In the genomic region with DNA sequence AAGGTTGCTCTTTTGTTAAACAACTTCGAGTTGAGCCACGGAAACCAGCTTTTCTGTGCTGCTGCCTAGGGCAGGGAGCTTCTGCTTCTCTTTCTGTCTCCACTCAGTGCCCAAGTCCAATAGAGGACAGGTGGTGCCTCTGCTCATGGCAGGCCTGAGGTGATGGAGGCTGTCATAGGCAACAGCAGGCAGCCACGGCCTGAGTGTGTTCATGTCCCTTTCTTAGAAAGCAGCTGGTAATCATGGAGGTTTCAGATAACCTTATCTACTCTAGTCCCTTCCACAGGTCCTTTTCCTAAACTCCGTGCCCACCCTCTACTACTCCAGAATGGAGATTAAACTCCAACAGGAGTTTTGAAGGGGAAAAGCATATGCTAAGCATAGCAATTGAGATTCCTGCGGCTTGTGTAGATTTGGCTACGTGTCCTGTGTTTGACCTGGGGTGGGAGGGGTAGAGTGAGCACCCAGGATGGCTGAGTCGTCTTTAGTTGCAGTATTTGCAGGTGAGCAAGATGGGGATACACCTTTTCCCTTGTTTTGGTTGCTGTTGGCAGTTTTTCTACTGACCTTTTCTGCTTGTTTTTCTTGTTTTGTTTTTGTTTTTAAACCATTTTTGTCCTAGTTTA, we compare ENCODE assay signal across 14 mouse cellular contexts. TPM values are rescaled to one million over a fixed set of nuclear protein-coding genes. Genes with fewer than 3 reads are reported as not detected.
DNase-seq lines count a peak whose midpoint lies in the region; ATAC-seq and TF ChIP-seq lines count a peak whose summit lies in the region.
"Had no signal": no experiment of that assay in that cellular context is flagged by ENCODE, and none has a peak within 500 bp of the region (broad histone marks: within the 10 kb centered on the region; RNA-seq: fewer than 3 reads in every experiment).

No protein-coding gene starts in this region.

- peak overlapping the region; percentile 25; the same call in 1 of the 2 replicates for H3K27ac ChIP-seq in heart, embryonic 10.5 days
- H3K27ac ChIP-seq in heart, adult 2 months, result no peak overlapping the region
- H3K27ac ChIP-seq in lung, embryonic 14.5 days (ENCODE audit: low read depth), result no peak overlapping the region
- 0 out of 2 replicates have a peak overlapping the region, but pooled peaks have one; percentile 34 for H3K27ac ChIP-seq in liver, postnatal 0 days (ENCODE audit: low read depth)
- H3K27ac ChIP-seq: hindbrain, embryonic 13.5 days had no signal

- H3K4me3 ChIP-seq in heart, embryonic 10.5 days, result peak overlapping the region; percentile 22; the same call in 1 of the 2 replicates
- no peak overlapping the region for H3K4me3 ChIP-seq in heart, adult 2 months
- no peak overlapping the region for H3K4me3 ChIP-seq in lung, embryonic 14.5 days (ENCODE audit: low read depth, low read length)
- no peak overlapping the region for H3K4me3 ChIP-seq in lung, adult 2 months (replicated peaks; ENCODE audit: extremely low read depth, low read depth, low read length)
- no peak overlapping the region for H3K4me3 ChIP-seq in liver, postnatal 0 days (ENCODE audit: low read depth, low read length)
- H3K4me3 ChIP-seq: hindbrain, embryonic 13.5 days; myocyte had no signal

- no peak overlapping the region for H3K9ac ChIP-seq in heart, adult 2 months (ENCODE audit: low read depth, low read length)
- no peak overlapping the region for H3K9ac ChIP-seq in lung, embryonic 14.5 days
- H3K9ac ChIP-seq in liver, postnatal 0 days (replicated peaks), result no peak overlapping the region
- H3K9ac ChIP-seq: hindbrain, embryonic 13.5 days had no signal

- no peaks in the 10 kb centered on the region for H3K9me3 ChIP-seq in heart, embryonic 10.5 days
- no peaks in the 10 kb centered on the region for H3K9me3 ChIP-seq in lung, embryonic 14.5 days (ENCODE audit: low read depth, low read length)
- no peaks in the 10 kb centered on the region for H3K9me3 ChIP-seq in liver, postnatal 0 days (ENCODE audit: low read length)
- H3K9me3 ChIP-seq: hindbrain, embryonic 13.5 days had no signal

- ATAC-seq in lung, embryonic 14.5 days (ENCODE audit: insufficient read depth), result peak; percentile 47; the same call in 1 of the 2 replicates
- ATAC-seq in liver, postnatal 0 days, result peak; percentile 77
- no peak for ATAC-seq in CD4-positive, CD25-positive, alpha-beta regulatory T cell, adult 4 months

- H3K4me2 ChIP-seq in lung, embryonic 14.5 days, result no peak overlapping the region
- peak overlapping the region; percentile 53 for H3K4me2 ChIP-seq in liver, postnatal 0 days (ENCODE audit: low read depth, low read length)
- H3K4me2 ChIP-seq: hindbrain, embryonic 13.5 days had no signal

- intact Hi-C loops in heart, adult 2 months (cut with DNase I), result loop anchor here (5.0 kb wide), 1 partner anchor 429 kb away; no protein-coding TSS in a partner anchor

- H3K27me3 ChIP-seq in heart, embryonic 10.5 days (ENCODE audit: insufficient read depth, poor library complexity, severe bottlenecking), result no peaks in the 10 kb centered on the region
- no peaks in the 10 kb centered on the region for H3K27me3 ChIP-seq in heart, adult 2 months (ENCODE audit: control insufficient read depth, insufficient read depth, low read length)
- H3K27me3 ChIP-seq in lung, embryonic 14.5 days (ENCODE audit: insufficient read depth, low read length), result no peaks in the 10 kb centered on the region
- H3K27me3 ChIP-seq in liver, postnatal 0 days (ENCODE audit: insufficient read depth, low read length), result no peaks in the 10 kb centered on the region
- H3K27me3 ChIP-seq: hindbrain, embryonic 13.5 days had no signal

- H3K36me3 ChIP-seq in heart, embryonic 10.5 days, result no peaks in the 10 kb centered on the region
- H3K36me3 ChIP-seq in heart, adult 2 months (ENCODE audit: control insufficient read depth, insufficient read depth, low read length), result peaks cover 7% of the 10 kb centered on the region
- no peaks in the 10 kb centered on the region for H3K36me3 ChIP-seq in lung, embryonic 14.5 days (ENCODE audit: insufficient read depth)
- H3K36me3 ChIP-seq in liver, postnatal 0 days (replicated peaks; ENCODE audit: insufficient read depth, low read length), result no peaks in the 10 kb centered on the region; the same call in 1 of the 2 replicates
- H3K36me3 ChIP-seq: hindbrain, embryonic 13.5 days had no signal

- H3K79me2 ChIP-seq in heart, adult 2 months (replicated peaks; ENCODE audit: control insufficient read depth, insufficient read depth, low read length), result peaks cover 3% of the 10 kb centered on the region

- TF ChIP-seq POLR2A in heart, adult 2 months (IDR thresholded peaks at IDR 0.05; ENCODE audit: insufficient read depth, low read depth, low read length), result no peak
- TF ChIP-seq POLR2A in lung, adult 2 months (IDR thresholded peaks at IDR 0.05; ENCODE audit: borderline replicate concordance, extremely low read depth, low read depth, low read length), result no peak

- no peak for TF ChIP-seq CTCF in heart, adult 2 months (IDR thresholded peaks at IDR 0.05)
- no peak for TF ChIP-seq CTCF in lung, embryonic 14.5 days (IDR thresholded peaks at IDR 0.05; ENCODE audit: low read depth)
- TF ChIP-seq CTCF in lung, adult 2 months (IDR thresholded peaks at IDR 0.05; ENCODE audit: insufficient read depth, low read length), result no peak
- TF ChIP-seq CTCF in liver, postnatal 0 days (IDR thresholded peaks at IDR 0.05; ENCODE audit: low read depth), result no peak

- no peak for DNase-seq in heart, embryonic 10.5 days (ENCODE audit: low spot score)
- DNase-seq in heart, adult 2 months, result no peak
- DNase-seq in lung, embryonic 14.5 days, result no peak
- DNase-seq in lung, adult 2 months, result no peak
- peak; percentile 40 for DNase-seq in c-Kit-negative CD71-positive TER-119-positive erythroid progenitor cells, embryonic 14.5 days (ENCODE audit: low read depth, low spot score)
- DNase-seq in liver, postnatal 0 days, result no peak
- no peak for DNase-seq in frontal cortex, postnatal 10 days (ENCODE audit: low spot score in 2 of 2)
- DNase-seq: adrenal gland, adult 2 months; embryo, embryonic 11 days; kidney, adult 8-10 months; lung, postnatal 4 days had no signal

- TF ChIP-seq EP300 in heart, adult 2 months (IDR thresholded peaks at IDR 0.05; ENCODE audit: insufficient read depth, low read depth, low read length), result no peak
- no peak for TF ChIP-seq EP300 in liver, postnatal 0 days (IDR thresholded peaks at IDR 0.05; ENCODE audit: low read depth)

- peaks cover 44% of the 10 kb centered on the region for H3K4me1 ChIP-seq in heart, embryonic 10.5 days
- peaks cover 6% of the 10 kb centered on the region for H3K4me1 ChIP-seq in heart, adult 2 months (ENCODE audit: control insufficient read depth, insufficient read depth, low read length)
- H3K4me1 ChIP-seq in lung, embryonic 14.5 days (ENCODE audit: insufficient read depth), result no peaks in the 10 kb centered on the region; the same call in 1 of the 2 replicates
- H3K4me1 ChIP-seq in lung, adult 2 months (ENCODE audit: control insufficient read depth, insufficient read depth, low read length), result peaks cover 13% of the 10 kb centered on the region
- H3K4me1 ChIP-seq in liver, postnatal 0 days (ENCODE audit: insufficient read depth), result peaks cover 9% of the 10 kb centered on the region

- WGBS in heart, embryonic 10.5 days, result 29% methylated on average over 7 of the region's 7 CpGs
- WGBS in heart, adult 2 months, result 51% methylated on average over 7 of the region's 7 CpGs
- 45% methylated on average over 7 of the region's 7 CpGs for WGBS in lung, embryonic 14.5 days
- WGBS in lung, adult 2 months, result 49% methylated on average over 7 of the region's 7 CpGs
- WGBS in liver, postnatal 0 days (ENCODE audit: insufficient replicate concordance), result 52% methylated on average over 7 of the region's 7 CpGs

RNA-seq across cellular contexts. Expression of gene Tdrd3, which starts 10.0 kb away (rescaled TPM):
- polyA plus RNA-seq in heart, embryonic 10.5 days (2016; fragmentation: Nextera tagmentation; extraction: Ambion mirVana), result 19.7 and 21.8 TPM in 2 replicates
- total RNA-seq in heart, adult 2 months (2021), result 10 to 100 TPM; 26.0 to 27.2 TPM
- polyA plus RNA-seq in heart, adult 2 months (2012; rRNA removed), result 2.9 and 6.6 TPM in 2 replicates
- polyA plus RNA-seq in lung, embryonic 14.5 days (2014; fragmentation: Nextera tagmentation; extraction: Ambion mirVana), result 34.2 and 36.7 TPM in 2 replicates
- 2.8 and 4.8 TPM in 2 replicates for polyA plus RNA-seq in lung, adult 2 months (2012; rRNA removed)
- 4.7 and 5.6 TPM in 2 replicates for polyA plus RNA-seq in liver, postnatal 0 days (2015; fragmentation: Nextera tagmentation; extraction: Ambion mirVana)
- polyA plus RNA-seq in CD4-positive, CD25-positive, alpha-beta regulatory T cell, adult 4 months (2017; shearing (Covaris generic)), result 10 to 100 TPM; 26.1 to 32.5 TPM

Comparison
In these comparisons a context has a peak if more than half of its experiments do, and no peak if none do; other contexts are left out.
1. H3K27ac ChIP-seq: peak in heart, embryonic 10.5 days (single experiment) and liver, postnatal 0 days (single experiment); none in heart, adult 2 months (single experiment) and lung, embryonic 14.5 days (single experiment).